Mouse (Mus musculus) testis, adult 2 months (tissue): ENCODE data around the gene Rnf145.

Source experiments
- CTCF ChIP-seq: fragments of 200-500 bp; IDR thresholded peaks from 2 replicates; pipeline ENCODE4 v1.5.1; 2012; ENCODE audit warnings: low read depth, mild to moderate bottlenecking, inconsistent platforms, low read length, moderate library complexity; ENCODE audit not compliant: control insufficient read depth, insufficient read depth, insufficient replicate concordance
- POLR2A ChIP-seq: fragments of 200-500 bp; IDR thresholded peaks from 2 replicates; pipeline ENCODE4 v1.6.1; 2012; ENCODE audit warnings: low read depth, mild to moderate bottlenecking, inconsistent platforms, low read length, moderate library complexity; ENCODE audit not compliant: control insufficient read depth

- TF ChIP-seq CTCF (no peak), POLR2A (no peak)
These were observed 76.0 kb downstream of the Rnf145 start for GRCm38 (mm10) chr11:44594768-44595167.
